Mouse (Mus musculus) lung, postnatal 14 days (tissue): ENCODE results near the gene Bdh1.

Source experiments
- DNase-seq: peaks from one replicate; pipeline ENCODE4 v3.0.0; 2021

Bdh1 gene

GRCm38 (mm10) chr16:31506665-31507456 lies 84.8 kb downstream of the Bdh1 start:
- DNase-seq = peak; percentile 26

- DNase-seq = no peak
These were observed 85.3 kb downstream of the Bdh1 start for GRCm38 (mm10) chr16:31507457-31507755.

DNA sequence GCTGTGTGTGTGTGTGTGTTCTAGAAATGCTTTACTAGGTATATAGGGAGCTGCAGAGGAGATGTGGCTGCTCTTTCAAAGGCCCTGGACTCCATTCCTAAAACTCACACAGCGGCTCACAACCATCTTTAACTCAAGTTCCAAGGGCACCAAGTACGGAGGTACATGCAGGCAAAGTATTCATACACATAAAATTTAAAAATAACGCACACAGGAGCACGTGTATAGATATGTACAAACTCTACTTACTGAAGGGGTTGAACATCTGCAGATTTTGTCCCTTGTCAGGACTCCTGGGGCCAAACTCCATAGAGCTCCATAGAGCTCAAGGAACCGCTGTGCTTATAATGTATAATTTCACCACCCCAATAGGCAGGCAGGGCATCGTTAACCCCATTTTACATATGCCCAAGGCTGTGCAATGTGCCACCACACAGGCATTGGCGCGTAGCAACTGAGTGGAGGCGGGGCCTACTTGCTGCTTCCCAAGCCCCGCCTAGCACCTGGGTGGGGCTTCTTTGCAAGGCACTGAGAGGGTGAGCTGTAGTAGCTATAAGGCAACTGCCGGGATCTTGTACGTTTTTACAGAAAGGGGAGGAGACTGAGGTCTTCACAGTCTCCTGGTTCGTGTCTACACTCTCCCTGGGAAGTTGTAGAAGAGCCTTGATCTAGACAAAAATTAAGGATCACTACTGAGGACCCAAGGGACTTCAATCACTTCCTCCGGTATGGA lies 85.9 kb downstream of the Bdh1 start:
- DNase-seq = peak; percentile 30
